Mouse (Mus musculus): ENCODE data around the gene Ppp1r1c.

Ppp1r1c gene

DNA sequence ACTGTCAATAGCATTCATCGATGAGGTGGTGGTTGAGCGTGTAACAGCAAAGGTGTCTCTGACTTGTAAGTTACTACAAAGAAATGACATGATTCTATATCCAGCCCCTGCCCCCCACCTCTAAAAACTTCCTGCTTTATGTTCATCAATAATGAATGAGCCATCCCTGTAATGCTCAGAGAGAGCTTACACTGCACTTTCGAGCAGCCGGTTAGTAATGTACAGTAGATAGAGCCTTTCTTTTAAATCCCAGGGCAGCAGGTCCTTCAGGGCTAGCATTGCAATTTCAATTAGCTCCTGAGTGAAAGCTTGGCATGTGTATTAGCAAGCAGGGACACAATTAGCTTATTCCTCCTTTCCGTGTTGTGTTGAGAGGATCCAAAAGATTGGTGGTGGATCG lies at the start of gene Ppp1r1c:
Ppp1r1c (plus strand) TSS at position 206 of the 400 bp plus-strand sequence.
- DNase-seq (ENCODE audit: low spot score), result no peak

DNA sequence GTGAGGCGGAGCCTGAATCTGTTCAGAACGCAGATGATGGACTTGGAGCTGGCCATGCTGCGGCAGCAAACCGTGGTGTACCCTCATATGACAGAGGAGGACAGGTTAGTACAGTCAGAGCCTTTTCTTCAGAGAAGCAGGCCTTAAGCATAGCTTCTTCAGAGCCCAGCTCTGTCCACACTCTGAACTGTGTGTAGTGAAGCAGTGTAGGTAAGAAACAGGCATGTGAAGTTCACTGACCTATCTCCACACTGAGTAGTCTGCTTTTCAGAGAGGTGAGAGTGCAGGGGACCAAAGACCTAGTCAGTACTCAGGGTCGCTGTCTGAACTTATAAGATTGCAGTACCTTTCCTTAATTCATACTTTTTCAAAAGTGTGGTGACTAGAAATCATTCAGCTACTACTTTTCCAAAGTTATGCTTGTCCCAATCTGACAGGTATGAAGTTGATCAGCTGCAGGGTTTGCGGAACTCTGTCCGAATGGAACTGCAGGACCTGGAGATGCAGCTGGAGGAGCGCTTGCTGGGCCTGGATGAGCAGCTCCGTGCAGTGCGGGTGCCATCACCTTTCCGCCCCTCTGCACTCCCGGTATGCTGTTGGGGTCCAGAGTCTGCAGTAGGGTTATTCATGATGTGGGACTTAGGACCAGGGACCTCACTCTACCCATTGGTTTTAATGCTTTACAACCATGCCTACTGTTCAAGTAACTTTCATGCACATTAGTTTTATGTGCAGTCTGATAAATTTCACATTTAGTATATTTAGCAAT lies 47.0 kb upstream of the Ppp1r1c start:
- no peak for DNase-seq (ENCODE audit: low spot score)

DNA sequence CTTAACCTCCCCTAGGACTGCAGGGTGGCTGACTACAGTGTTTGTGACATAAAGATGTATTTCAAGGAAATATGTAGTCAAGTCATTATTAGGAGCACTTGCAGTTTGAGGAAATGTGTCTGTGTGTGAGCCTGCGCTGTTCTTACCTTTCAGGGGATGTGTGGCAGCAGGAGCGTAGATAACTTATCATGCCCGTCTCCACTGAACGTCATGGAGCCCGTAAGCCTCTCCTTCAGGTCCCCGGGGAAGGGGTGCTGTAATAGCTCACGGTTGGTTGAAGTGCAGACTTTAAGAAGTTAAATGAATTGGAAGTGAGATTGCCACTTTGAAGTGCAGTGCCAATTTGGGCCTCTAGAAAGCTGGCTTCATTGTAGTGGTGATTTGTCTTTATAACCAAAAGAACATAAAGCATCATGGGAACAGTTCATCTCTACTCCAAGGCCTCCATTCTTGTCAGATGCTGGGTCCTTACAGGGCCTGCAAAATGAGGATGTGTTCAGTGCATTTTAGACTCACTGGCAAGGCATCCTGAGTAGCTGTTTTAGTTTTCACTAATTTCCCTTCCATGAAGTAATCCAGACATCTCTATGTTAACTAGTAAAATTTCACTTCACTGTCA lies 46.0 kb upstream of the Ppp1r1c start:
- DNase-seq (ENCODE audit: low spot score), result no peak

DNA sequence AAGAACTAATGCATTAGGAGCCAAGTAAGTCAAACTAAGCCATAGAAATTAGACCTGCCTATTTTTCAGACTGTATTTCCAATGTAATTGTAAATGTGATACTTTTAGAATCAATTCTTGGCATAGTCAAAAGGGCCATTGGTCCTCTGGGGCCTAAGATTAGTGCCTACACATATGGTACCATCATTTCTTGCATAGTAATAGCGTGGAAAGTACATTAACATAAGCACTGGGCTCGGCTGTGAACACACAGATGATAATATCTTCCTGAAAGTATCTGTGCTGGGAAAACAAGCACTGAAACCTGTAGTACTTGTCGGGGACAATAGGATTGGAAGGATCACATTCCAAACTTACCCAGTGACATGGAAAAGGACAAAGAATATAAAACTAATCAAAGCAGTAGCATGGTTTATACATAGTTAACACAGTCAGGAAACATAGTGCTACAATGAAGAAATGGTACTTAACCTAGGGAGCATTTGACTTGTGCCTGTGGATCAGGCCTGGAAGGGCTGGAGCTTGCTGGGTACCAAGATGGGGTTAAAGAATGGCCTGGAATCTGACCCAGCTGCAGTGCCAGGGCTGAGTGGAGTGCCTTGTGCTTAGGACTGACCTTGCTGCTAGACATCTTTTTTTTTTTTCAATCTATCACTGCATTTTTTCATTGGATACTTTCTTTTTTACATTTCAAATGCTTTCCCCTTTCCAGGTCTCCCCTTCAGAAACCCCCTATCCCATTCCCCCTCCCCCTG lies 42.9 kb upstream of the Ppp1r1c start:
- DNase-seq (ENCODE audit: low spot score), result no peak

DNA sequence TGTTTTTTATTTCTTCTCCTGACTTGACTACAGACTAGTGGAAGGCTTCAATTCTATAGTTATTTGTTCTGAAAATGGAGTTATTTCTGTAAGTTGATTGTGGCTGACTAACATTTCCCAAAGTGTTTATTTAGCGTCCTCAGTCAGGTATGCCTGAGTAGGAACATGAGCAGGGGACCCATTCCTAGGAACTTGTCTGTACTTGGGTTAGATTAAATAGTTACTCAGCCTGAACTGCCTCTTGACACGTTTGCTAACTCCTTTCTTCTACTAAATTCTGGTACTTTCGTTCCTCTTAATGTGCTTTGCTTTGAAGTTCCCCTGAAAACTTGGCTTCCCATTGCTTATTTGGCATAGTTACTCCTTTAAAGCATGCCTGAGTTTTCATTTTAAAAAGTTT lies 42.1 kb upstream of the Ppp1r1c start:
- DNase-seq (ENCODE audit: low spot score), result no peak

DNA sequence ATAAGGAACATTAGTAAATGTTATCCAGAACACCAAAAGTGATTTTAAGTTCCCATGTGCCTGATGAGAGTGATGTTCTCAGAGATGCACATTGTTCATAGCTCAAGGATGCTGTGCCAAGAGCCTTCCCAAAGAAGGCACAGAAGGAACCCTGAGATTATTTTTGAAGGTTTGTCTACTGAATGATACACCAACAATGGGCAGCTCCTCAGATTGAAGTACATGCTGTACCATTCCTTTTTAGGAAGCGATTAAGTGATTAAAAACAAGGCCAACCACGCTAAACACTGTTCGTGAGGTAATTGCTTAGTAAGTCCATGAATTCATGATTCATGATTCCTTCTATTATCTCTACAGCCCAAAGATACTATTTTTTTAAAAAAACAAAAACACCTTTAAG lies 32.3 kb upstream of the Ppp1r1c start:
- no peak for DNase-seq (ENCODE audit: low spot score)

DNA sequence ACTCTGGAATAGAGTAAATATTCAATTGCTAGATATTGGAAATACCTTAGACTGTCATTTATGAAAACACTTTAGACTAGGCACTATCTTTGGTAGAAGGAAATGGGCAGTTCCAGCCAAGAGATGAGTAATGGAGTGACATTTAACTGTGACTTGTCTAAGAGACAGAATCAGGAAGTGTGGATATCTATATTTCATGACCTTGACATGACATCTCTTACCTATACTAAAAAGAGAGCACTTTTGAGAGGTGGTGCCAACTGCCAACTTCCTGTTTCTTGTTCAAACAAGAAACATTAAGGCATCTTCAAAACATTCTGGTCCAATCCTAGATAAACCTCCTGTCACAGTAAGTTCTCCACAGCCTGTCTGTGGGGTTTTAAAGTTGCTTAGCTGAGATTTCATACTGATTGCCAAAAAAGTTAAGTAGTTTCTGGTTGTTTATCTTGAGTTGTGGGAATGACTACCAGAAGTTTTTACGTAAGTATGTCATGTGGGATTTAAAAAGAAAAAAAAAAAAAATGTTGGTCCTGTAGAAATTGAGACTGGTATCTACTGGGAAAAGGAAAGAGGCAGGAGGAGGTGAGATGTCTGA lies 29.8 kb upstream of the Ppp1r1c start:
- DNase-seq (ENCODE audit: low spot score), result no peak

DNA sequence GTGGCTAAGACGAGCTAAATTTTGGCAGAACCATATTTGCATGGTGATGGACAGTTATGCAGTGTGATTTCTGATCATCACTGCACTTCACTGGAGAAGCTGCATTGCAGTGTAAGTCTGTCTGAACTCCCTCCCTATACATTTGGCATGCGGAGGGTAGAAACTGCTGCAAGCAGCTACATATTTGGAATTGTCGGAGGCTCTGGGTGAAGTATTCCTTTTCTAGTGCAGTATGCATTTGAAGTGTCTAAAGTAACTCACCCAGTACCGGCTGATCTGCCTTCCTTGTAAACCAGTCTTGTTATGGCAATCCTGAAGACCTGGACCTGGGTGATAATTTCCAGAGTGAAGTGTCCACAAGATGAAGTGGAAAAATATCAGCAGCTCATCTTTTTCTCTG lies 25.9 kb upstream of the Ppp1r1c start:
- DNase-seq (ENCODE audit: low spot score), result no peak

DNA sequence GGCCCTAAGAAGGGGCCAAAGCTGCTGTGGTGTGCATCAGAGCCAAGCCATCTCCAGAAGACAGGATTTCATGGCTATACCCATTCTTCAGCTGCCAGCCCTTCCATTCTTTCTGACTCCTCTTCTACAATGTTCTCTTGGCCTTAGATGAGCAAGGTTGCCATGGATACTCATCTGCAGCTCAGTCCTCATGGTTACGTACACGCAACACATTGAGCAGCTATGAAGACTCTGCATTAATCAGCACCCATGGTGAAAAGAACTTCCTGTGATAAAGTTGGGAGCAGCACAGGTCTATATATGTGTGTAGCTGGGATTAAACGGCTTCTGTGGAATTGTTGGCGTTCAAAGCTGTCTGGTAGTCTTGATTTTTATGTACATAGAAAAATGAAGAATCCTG lies 24.3 kb upstream of the Ppp1r1c start:
- DNase-seq (ENCODE audit: low spot score), result no peak

DNA sequence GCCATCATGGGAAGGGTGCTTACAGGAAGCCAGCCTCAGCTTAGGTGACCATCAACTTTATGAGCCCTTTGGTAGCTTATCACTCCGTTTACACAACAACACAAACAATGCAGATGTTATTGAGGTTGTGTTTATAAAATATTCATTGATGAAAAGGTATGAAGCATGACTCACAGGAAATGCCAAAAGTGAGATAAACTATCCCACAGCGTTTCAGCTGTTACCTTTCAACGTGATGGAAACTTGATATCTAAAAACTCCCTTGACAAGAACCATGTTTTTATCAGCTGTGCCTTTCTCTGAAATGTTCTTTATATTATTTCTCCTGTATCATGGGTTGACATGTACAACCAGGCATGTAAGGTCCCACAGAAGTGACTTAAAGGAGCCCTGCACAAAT lies 16.7 kb upstream of the Ppp1r1c start:
- DNase-seq (ENCODE audit: low spot score), result no peak

DNA sequence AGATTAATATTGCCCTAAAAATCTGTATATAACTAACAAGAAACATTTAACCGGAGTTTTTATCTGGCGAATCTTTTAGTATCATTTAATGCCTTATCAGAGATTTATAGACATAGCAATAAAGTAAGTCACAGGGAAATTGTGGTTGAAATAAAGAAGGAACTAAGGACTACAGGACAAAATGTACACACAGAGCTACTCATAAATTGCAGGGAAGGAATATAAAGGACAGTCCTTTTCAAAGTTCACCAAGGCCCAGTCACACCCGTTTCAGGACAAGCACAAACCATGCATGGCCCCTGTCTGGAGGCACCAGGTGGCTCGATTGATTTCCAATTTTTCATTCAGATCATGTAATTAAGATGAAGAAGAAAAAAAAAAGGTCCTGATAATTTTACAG lies 12.4 kb upstream of the Ppp1r1c start:
- DNase-seq (ENCODE audit: low spot score), result no peak

DNA sequence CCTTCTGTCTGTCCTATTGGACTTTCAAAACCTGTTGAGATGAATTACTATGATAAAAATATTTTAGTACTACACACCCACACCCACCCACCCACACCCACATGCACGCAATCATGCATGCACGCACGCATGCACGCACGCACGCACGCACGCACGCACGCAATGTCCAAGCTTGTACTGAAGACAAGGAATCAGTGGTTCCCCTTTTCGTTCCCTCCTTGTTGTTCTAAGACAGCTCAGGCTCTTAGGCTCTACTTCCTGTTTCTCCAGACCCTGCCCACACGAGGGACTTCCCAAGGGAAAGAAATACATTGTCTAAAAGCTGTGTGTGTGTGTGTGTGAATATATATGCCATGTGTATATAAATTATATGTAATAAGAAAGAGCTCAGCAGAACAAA lies 11.6 kb upstream of the Ppp1r1c start:
- DNase-seq (ENCODE audit: low spot score), result no peak

DNA sequence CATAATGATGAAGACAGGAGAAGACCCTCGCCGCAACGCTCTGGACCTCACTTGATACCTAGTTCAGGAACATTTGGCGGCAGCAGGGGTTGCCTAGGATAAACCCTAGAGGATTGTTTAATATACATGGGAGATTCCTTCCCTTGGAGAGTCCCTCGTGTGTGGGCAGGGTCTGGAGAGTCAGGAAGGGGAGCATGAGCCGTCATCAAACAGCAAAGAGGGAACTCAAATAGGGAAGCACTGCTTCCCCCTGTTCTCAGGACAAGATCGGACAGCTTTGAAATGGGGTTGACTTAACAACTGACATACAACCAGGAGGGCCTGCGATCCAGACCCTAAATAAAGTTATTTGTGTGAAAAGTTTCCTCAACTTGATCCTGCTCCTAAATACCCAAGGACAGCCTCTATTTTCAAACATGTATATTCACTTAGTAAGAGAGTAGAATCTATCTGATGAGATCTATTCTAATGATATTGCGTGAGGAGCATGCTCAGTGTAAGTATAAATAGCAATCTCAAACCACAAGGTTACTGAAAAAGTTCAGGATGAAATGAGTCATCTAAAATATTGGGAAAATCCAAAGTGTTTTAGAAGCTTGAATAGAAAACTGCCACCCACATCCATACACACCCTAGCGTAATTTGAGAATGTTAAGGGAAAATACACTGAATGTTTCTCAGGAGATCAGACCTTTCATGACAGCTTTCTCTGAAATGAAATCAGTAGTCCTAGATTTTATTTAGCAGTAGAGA lies 10.9 kb upstream of the Ppp1r1c start:
- DNase-seq (ENCODE audit: low spot score), result no peak

DNA sequence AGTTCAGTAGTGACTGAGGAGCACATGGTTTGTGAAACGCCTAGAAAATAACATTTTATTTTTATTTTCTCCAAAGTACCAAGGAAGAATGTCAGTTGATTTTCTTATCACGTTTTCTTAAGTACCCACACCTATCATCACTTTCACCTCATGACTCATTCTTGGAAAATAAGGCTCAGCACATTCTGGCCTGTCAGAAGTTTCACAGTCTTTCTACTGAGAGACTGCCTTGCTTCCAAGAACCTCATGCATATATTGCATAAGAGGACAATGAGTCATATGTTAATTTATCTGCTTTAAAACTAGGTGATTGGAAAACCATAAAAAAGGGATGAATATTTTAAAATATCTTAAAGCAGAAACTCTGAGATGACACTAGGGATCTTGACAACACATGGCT lies 9.4 kb upstream of the Ppp1r1c start:
- DNase-seq (ENCODE audit: low spot score), result no peak

DNA sequence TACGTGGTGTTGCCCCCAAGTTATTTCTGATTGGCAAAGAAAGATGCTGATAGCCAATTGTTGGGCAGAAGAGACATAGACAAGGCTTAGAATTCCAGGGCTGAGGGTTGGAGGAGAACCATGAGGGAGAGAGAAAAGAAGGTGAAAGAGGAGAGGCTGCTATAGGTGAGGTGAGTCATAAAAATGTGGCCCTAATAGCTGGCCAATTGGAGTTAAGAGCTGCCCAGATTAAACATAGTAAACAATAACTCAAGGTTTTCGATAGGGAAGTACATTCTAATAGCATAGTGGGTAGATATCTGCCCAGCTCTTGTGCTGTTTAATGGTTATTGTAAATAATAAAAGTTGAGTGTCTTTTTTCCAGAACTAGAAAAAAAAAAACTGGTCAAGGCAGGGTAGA lies 2.8 kb upstream of the Ppp1r1c start:
- no peak for DNase-seq (ENCODE audit: low spot score)

DNA sequence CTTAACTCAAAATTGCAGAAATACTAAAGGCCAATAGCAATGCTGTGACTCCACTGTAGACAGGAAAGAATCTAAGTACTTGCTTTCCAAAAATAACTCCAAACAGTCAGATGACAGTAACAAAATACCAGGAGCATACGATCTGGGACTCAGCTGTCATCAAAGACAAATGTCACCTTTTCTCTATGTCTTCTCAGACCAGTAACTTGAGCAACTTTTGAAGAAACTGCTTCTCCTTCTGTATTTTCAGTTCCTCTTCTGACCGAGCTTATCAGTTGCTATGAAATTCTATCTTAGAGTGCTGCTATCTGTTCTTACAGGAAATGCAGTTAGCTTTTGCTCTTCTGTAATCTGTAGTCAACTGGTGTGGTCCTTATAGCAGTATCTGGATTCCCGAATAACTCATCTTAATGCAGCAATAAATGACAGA lies 6.1 kb downstream of the Ppp1r1c start:
- DNase-seq (ENCODE audit: low spot score), result no peak

DNA sequence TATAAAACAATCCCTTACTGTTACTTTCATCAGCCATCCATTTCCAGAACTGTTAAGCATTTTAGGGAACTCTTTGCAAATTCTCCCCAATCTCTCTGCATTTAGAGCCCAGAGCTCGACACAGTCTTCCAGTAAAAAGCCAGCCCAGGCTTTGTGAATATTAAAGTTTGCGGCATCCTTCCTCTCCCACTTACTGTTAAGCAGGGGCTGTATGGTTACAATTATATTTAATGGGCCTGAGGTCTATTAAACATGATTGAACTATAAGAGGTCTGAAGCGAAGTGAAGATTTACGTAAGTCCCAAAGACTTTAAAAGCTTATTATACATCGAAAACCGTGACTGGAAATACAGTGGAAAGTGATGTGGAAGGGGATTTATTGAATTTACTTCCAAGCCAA lies 7.2 kb downstream of the Ppp1r1c start:
- DNase-seq (ENCODE audit: low spot score), result no peak

DNA sequence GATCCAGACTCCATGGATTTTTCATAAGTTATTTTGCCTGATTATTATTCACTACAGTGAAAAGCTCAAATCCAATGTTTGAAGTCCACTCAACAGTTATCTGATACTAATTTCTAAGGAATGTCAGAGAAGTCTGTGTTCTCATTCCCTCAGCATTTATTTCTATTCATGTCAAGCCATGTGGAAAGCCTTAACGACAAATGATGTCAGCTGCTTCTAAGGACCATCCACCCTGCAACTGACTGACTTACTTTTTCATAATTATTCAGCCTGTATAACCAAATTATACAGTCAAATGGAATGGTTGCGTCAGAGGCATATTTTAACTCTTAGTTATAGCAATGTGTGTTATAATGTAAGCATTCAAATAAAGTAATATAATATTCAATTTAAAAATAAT lies 8.3 kb downstream of the Ppp1r1c start:
- no peak for DNase-seq (ENCODE audit: low spot score)

DNA sequence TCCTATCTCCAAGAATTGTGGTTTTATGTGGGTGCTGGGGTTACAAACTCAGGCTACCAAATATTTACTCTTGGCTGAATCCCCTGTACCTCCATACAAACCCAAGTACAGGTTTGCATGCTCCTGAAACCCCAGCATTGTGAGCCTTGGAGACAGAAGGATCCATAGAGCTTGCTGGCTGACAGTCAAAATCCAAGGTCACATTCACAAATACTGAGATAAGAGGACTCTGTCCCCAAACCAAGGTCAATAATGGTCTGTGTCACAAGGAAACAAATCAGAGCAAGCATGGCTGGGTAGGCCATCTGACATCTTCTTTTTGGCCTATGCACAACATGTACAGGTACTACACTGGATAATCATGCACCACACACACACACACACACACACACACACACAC lies 10.3 kb downstream of the Ppp1r1c start:
- no peak for DNase-seq (ENCODE audit: low spot score)

DNA sequence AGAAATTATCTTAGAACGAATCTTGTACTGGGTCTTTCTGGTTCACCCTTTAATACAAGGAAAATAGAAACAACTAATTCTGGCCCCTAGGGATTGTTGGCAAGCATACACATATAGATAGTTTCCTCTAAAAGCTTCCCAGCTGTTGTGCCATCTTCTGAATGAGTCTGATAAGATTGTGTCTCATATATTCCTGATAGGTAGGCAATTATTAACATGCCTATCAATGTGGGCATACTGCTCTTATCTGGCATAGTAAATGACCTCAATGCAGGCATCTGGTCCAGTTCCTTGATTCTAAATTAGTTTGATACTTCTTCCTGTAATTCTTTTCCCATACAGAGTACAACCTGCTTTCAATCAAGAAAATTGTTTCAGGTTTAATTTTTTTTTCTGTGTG lies 14.8 kb downstream of the Ppp1r1c start:
- no peak for DNase-seq (ENCODE audit: low spot score)

DNA sequence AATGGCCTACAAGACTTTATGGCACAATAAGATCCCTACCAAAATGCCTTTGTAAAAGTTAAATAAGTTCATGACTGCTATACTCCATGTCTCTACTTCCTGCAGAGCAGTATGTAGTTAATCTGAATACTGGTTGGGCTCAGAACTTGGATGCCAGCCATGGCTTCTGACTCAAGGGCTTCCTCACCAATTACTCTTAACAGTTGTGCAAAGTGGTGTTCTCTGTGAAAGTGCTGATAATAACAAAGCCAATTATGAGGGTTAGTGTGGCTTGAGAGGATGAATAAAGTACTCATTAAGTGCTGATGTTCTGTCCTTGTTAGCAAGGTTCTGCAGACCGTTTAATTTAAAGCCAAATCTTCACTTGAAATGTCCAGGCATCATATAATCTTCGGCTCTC lies 31.4 kb downstream of the Ppp1r1c start:
- no peak for DNase-seq (ENCODE audit: low spot score)

DNA sequence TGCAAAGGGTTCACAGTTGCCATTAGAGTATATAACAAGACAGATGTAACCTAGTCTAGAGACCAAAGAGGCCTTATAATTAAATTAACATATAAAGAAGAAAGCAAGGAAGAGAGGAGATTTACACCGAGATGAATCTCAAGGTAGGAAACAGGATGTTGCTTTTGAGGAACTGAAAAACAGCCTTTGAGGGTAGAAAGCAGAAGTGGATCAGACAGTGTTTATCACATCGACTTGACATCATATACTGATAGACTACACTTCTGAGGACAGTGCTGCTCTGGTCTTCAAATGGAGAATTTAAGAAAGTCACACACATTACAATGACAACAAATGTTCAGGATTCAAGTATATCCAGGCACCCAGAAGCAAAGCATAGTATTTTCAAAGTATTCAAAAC lies 34.4 kb downstream of the Ppp1r1c start:
- DNase-seq (ENCODE audit: low spot score), result no peak
